Mouse (Mus musculus): ENCODE measurements at regions not wholly inside any gene's neighbourhood (a gene's known extent, or its start where the extent isn't known, plus 50 kb on each side); places are given as distances from the start of the nearest gene placed in this dataset.

DNA sequence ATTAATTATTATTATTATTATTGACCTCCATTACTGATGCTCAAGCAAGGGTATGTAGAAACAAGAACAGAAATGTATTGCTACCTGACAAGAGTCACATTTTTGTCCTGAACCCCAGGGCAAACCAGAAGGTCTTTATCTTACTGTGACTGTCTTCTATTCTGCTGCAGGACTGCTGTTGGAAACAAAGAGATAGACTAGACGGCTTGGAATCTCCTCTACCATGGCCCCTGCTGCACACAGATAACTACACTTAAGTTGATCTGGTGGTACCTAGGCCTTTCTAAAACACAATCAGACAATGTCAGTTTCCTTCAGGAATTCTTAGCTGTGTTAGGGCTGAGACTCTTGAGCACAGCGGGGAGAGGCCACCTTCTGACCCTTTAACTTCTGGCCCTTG lies 95.6 kb upstream of the Pik3r1 start:
- no peak for TF ChIP-seq CTCF (IDR thresholded peaks at IDR 0.05; ENCODE audit: low read depth)
- peak; percentile 81 for TF ChIP-seq EP300 (IDR thresholded peaks at IDR 0.05; ENCODE audit: low read depth)

Measured in liver, postnatal 0 days (tissue).